Mouse (Mus musculus) bone marrow macrophage, adult 2 months (primary cell): ENCODE data around the gene Pld5.

Experiments used
- CTCF ChIP-seq: IDR thresholded peaks from 2 replicates; pipeline ENCODE4 v1.5.1; 2012; ENCODE audit warnings: low read depth, mild to moderate bottlenecking, low read length, moderate library complexity
- POLR2A ChIP-seq: IDR thresholded peaks from 2 replicates; pipeline ENCODE4 v1.6.1; 2012; ENCODE audit warnings: mild to moderate bottlenecking, low read depth, low read length, borderline replicate concordance

DNA sequence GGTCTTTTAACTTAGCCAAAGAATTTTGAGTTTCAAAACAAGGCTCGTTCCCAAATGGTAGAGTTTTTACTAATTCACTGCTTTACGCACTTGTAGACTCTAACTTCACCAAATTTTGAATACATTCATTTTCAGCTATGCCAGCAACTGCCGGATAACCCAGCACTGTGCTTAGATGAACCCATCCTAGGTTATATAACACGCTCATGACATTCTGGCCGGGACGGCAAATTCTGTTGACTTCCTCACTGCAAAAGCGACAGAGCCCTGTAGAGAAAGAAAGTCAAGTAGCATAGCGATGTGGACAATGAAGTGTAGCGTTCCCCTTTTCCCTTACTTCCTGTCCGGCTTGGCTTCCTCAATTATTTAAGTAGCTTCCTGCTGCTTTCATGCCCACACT is 51.3 kb downstream of the Pld5 start:
- TF ChIP-seq POLR2A (no peak), CTCF (no peak)
